In genomic region chr2:170101132-170101531, GRCm38 (mm10) we compare ENCODE assay signal across 8 mouse cellular contexts. TPM values are rescaled to one million over a fixed set of nuclear protein-coding genes. Genes with fewer than 3 reads are reported as not detected.
DNase-seq lines count a peak whose midpoint lies in the region; ATAC-seq lines count a peak whose summit lies in the region.

No protein-coding gene starts in this region.

- no peaks in the 10 kb centered on the region for H3K9me3 ChIP-seq in intestine, embryonic 14.5 days (ENCODE audit: control insufficient read depth, low read length)
- no peaks in the 10 kb centered on the region for H3K9me3 ChIP-seq in midbrain, embryonic 11.5 days (ENCODE audit: control insufficient read depth, low read length)

- H3K27ac ChIP-seq in intestine, embryonic 14.5 days (ENCODE audit: low read depth): no peak overlapping the region
- no peak overlapping the region for H3K27ac ChIP-seq in midbrain, embryonic 11.5 days (ENCODE audit: low read depth, low read length)

- H3K9ac ChIP-seq in intestine, embryonic 14.5 days (ENCODE audit: low read length): no peak overlapping the region
- H3K9ac ChIP-seq in midbrain, embryonic 11.5 days (ENCODE audit: low read length): no peak overlapping the region

- peak; percentile 96 to 99 for DNase-seq in cerebellum, postnatal 14 days
- peak; percentile 90 to 93 for DNase-seq in frontal cortex, postnatal 36 days (ENCODE audit: low spot score in 2 of 2)
- peak; percentile 100 for DNase-seq in intestine, embryonic 14.5 days (ENCODE audit: low spot score)
- DNase-seq in left cerebral cortex, adult 9 months (ENCODE audit: low spot score in 2 of 2): peak; percentile 16 to 90
- peak; percentile 100 for DNase-seq in midbrain, embryonic 11.5 days (ENCODE audit: low spot score, missing footprints)
- DNase-seq in right cerebral cortex, postnatal 4 days: peak; percentile 99
- DNase-seq in urinary bladder, postnatal 4 days (ENCODE audit: low spot score in 2 of 2): peak; percentile 86 to 97

- no peak overlapping the region for H3K4me2 ChIP-seq in intestine, embryonic 14.5 days (ENCODE audit: low read length)
- H3K4me2 ChIP-seq in midbrain, embryonic 11.5 days: no peak overlapping the region

- H3K4me1 ChIP-seq in intestine, embryonic 14.5 days (replicated peaks; ENCODE audit: control insufficient read depth, insufficient read depth, low read length): no peaks in the 10 kb centered on the region
- H3K4me1 ChIP-seq in midbrain, embryonic 11.5 days (ENCODE audit: control insufficient read depth, insufficient read depth, low read length): no peaks in the 10 kb centered on the region

- whole genome bisulfite sequencing in intestine, embryonic 14.5 days: 3% methylated on average over 12 of the region's 12 CpGs
- 7% methylated on average over 12 of the region's 12 CpGs for WGBS in midbrain, embryonic 11.5 days

- H3K27me3 ChIP-seq in intestine, embryonic 14.5 days (replicated peaks; ENCODE audit: control insufficient read depth, insufficient read depth, low read length): no peaks in the 10 kb centered on the region
- no peaks in the 10 kb centered on the region for H3K27me3 ChIP-seq in midbrain, embryonic 11.5 days (ENCODE audit: control insufficient read depth, insufficient read depth, low read length)

- ATAC-seq in activated CD4-positive, CD25-positive, alpha-beta regulatory T cell, adult 4 months: peak; percentile 64
- ATAC-seq in intestine, embryonic 14.5 days (replicated peaks; ENCODE audit: low FRiP score, low TSS enrichment, low read depth): 0 out of 2 replicates have a peak, but pooled peaks have one; percentile 30
- ATAC-seq in midbrain, embryonic 11.5 days (ENCODE audit: low FRiP score): peak; percentile 56

- no peak overlapping the region for H3K4me3 ChIP-seq in intestine, embryonic 14.5 days (ENCODE audit: low read depth, low read length)
- no peak overlapping the region for H3K4me3 ChIP-seq in midbrain, embryonic 11.5 days (ENCODE audit: low read depth, low read length)

- H3K36me3 ChIP-seq in intestine, embryonic 14.5 days (ENCODE audit: control insufficient read depth, insufficient read depth, low read length): 0 out of 2 replicates have a peak, but pooled peaks cover 3% of the 10 kb centered on the region
- H3K36me3 ChIP-seq in midbrain, embryonic 11.5 days (ENCODE audit: control insufficient read depth, insufficient read depth, low read length): no peaks in the 10 kb centered on the region

RNA-seq across cellular contexts. Expression of gene Zfp217, which starts 46.8 kb away (rescaled TPM):
- polyA plus RNA-seq in activated CD4-positive, CD25-positive, alpha-beta regulatory T cell, adult 4 months (2017; shearing (Covaris generic)): 10 to 100 TPM in 1 of 2 experiments, 1 to 10 TPM in 1; 9.1 to 10.4 TPM
- polyA plus RNA-seq in intestine, embryonic 14.5 days (2014; fragmentation: Nextera tagmentation; extraction: Ambion mirVana): 3.8 and 4.3 TPM in 2 replicates
- 3.0 and 3.2 TPM in 2 replicates for polyA plus RNA-seq in midbrain, embryonic 11.5 days (2014; fragmentation: Nextera tagmentation; extraction: Ambion mirVana)
